Mouse (Mus musculus): Measurements from ENCODE around the gene Col8a1. TPM values are rescaled to one million over a fixed set of nuclear protein-coding genes. Genes with fewer than 3 reads are reported as not detected.

Gene Col8a1
- total RNA-seq, 2 experiments from 2014 or later = 1.2 to 8.3 TPM

Other genes starting within 250 kb of the Col8a1 start
- gene Cmss1, start 147.9 kb downstream of the Col8a1 start, total RNA-seq (2021) = 10 to 100 TPM; 15.9 to 16.1 TPM

Measured in layer of hippocampus, postnatal 14 days (tissue).